Mouse (Mus musculus) cerebellum, adult 11-12 months (tissue): ENCODE measurements at regions not wholly inside any gene's neighbourhood (a gene's known extent, or its start where the extent isn't known, plus 50 kb on each side); places are given as distances from the start of the nearest gene placed in this dataset.
A peak's percentile ranks its signal among the peaks of the same experiment; 100 is the strongest.

Source experiments
- DNase-seq: peaks from one replicate; pipeline ENCODE4 v3.0.0; 2022

DNA sequence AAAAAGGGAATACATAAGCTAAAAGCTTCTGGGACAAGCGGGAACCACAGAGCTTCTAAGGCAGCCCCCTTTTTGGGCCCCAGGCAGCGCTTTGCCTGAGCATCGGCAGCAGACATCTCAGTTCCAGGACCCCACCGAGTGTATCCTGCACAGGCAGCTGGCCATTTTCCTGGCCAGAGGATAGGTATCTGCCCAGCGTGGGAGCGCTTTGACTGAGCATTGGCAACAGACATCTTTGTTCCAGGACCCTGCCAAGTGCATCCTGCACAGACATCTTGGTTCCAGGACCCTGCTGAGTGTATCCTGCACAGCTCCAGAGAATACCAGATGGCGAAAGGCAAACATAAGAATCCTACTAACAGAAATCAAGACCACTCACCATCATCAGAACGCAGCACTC is 83.8 kb downstream of the Cypt2 start:
- DNase-seq, result peak; percentile 92
